Mouse (Mus musculus) frontal cortex, postnatal 10 days (tissue): ENCODE data around the gene Vps37c.

ENCODE experiments used
- DNase-seq, 2 experiments: peaks; one replicate each; pipeline ENCODE4 v3.0.0; 2022; ENCODE audit warnings: low spot score in 2 of 2, mixed read lengths in 1 of 2

Gene Vps37c

DNA sequence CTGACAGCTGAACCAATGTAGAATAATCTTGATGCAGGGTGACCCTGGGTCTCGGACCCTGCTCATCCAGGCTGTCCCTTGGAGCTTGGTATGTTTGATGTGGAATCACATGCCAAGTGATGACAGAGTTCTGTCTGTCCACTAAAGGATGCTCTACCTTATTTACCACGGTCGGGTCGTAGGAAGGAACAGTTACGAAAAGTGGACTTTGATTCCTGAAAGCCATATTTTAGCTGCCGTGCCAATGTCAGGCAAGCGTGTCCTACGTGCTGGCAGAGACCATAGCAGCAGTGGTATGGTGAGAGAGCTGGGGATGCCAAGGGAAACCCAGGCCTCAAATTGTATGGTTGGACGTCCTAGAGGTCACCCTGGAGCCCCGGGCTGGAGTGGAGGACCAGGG lies 25.0 kb downstream of the Vps37c start:
- no peak for DNase-seq

DNA sequence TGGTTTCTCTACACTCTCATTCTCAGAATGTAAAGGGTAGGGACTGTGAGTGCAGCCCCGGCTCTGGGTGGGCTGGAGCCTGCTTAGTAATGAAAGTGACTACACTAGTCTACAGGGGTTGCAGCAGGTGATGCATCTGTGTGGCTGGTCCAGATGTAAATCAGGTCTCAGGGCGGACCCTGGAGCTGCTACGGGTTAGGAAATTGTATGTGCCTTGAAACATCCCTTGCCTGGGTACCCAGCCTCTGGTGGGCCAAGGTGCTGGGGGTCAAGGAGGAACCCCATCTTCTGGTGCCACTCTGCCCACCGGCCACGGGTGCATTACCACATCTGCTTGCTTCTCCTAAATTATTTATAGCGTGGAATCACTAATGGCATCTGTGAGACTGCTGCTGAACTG lies 25.6 kb downstream of the Vps37c start:
- DNase-seq = no peak

DNA sequence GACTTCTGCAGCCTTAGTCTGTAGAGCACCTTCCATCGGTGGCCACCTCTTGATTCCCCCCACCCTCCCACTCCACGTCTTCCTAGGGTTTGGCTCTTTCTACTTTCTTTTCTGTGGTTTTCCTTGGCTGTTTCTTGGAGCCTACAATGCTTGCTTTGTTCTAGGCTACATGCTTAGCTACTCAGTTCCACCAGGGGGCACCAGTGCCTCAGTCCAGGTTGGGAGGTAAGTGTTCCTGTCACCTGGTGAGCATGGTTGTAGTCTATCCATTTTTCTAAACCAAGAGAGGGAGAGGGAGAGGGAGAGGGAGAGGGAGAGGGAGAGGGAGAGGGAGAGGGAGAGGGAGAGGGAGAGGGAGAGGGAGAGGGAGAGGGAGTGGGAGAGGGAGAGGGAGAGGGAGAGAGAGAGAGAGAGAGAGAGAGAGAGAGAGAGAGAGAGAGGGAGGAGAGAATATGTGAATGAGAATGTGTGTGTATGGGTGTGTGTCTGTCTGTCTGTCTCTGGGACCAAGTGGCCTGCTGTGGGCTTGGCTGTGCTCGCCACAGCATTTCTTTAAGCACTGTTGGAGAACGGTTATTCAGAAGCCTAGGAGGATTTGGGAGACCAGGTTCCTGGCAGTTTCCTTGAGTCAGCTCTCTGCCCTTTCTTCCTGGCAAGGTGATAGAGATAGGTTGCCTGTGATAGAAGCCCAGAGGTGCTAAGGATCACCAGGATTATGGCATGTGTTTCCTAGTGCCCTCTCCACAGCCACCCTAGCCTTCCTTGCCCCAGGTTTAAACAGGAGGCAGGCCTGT lies 26.3 kb downstream of the Vps37c start:
- peak; percentile 66 to 73 for DNase-seq

DNA sequence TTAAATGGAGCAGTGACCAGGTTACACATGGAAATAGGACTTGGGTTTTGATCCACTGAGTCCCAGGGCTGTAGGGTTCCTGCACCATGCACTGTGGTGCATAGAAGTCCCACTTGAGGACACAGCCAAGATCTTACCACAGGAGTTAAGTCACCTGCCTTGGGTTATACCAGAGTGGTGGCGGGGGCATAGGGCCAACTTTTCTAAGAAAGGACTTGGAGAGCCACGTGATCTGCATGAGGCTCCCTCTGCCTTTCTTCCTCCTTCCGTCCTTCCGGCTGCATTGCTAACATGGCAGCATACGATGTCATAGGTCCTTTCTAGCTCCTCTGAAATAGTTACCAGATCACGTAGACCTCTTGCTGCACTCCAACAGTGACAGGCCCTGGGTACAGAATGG lies 26.9 kb downstream of the Vps37c start:
- DNase-seq = no peak

DNA sequence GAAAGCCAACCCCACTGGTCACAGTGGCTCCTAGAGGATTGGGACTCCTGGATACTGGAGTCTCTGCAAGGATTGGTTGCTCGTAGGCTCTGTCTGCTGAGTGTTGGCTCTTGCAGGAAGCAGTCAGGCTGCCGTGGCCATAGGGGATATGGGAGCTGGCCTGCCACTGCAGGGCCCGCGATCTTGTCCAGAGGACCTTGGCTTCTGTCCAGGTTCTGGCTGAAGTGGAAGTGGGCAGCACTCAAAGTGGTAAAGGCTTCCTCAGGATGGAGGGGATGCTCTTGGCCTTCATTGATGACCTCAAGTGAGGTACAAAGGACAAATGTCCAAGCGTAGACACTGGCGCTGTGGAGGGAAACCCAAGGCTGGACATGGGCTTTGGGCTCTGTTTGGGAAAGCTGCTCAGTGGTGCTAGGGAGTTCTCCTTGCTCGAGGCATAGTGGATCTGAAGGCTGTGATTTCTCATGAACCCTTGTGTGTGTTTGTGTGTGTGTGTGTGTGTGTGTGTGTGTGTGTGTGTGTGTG lies 29.8 kb downstream of the Vps37c start:
- DNase-seq = no peak

DNA sequence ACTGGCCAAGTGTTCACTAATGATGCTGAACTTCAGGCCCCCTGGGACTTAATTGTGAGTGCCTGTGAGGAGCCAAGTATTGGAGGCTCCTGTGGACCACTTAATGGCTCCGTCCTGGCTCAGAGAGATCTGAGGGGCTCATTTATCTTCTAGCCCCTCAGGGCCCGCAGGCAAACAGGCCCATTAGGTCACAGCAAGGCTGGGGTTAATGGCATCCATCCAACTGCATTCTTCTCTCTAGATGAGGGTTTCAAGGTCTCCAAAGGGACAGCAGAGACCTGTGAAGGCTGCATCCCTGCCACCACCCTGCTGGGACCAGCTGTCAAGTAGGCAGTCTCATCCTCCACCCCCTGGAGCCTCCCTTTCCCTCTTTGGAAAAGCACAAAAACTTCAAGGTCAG lies 31.2 kb downstream of the Vps37c start:
- DNase-seq = no peak

DNA sequence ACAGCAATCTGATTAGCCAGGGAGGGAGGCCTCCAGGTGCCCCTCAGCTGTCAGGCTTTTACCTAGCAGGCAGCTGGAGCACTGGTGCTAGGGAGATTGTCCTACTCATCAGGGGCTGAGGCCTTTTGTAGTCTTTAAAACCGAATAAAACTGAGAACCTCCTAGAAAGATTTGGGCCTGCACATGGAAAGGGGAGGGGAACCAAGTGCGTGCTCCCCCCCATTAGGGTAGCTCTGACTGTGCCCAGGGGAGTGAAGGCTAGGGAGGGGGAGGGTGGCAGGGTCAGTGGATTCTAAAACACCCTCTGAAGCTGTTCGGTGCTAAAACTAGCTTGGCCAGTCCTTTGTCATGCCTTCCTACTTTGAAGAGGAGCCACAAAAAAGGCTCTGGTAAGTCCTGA lies 32.0 kb downstream of the Vps37c start:
- DNase-seq = no peak

DNA sequence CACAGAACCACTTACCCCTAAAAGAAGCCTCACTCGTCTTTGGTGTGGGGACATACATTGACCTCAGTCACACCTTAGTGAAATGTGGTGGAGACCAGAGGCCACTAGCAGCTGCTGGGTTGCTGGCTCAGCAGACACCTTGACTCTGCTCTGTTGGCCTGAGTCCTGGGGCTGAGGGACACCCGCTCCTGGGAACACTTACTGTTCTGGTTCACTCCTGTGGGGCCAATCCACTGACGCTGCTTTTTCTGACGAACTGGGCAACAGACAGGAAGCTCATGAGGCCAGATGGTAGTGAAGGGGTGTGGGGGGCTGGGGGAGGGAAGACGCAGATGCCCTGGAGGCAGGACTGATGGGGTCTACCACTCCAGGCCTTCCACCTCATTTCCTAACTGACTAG lies 32.5 kb downstream of the Vps37c start:
- DNase-seq = no peak

DNA sequence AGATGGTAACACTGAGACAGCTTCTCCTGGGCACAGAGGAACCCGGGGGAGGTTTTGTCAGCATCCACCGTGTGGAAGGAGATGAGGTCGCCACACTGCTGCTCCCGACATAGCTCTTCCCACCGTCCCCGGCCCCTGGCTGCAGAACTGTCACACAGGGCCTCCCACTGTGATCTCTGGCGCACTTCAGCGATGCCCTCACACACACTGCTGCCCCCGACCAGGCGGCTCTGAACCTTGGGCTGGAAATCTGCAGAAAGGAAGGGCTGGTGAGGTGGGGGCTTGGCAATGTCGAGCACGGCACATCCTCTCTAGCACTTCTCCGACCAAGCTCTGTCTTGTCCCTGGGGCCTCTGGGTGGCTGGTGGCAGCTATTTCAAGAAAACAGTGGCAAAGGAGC lies 34.5 kb downstream of the Vps37c start:
- no peak for DNase-seq

DNA sequence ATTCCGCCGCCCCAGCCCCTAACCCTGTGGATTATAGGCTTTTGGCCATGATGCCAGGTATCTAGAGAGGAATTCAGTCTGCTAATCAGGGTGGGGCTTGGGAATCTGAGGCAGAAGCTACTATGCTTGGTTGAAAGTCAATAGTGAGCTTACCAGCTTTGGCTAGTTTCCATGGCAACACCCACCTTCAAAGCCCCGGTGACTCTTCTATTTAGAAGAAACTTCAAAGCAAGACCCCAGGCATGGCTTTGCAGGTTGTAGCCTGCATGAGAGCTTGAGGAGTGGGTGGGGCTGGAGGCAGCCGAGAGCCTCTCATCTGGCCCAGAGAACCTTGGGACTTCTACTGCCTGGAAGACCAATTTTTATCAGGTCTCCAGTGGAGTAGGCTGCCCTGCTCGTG lies 35.1 kb downstream of the Vps37c start:
- DNase-seq = no peak

DNA sequence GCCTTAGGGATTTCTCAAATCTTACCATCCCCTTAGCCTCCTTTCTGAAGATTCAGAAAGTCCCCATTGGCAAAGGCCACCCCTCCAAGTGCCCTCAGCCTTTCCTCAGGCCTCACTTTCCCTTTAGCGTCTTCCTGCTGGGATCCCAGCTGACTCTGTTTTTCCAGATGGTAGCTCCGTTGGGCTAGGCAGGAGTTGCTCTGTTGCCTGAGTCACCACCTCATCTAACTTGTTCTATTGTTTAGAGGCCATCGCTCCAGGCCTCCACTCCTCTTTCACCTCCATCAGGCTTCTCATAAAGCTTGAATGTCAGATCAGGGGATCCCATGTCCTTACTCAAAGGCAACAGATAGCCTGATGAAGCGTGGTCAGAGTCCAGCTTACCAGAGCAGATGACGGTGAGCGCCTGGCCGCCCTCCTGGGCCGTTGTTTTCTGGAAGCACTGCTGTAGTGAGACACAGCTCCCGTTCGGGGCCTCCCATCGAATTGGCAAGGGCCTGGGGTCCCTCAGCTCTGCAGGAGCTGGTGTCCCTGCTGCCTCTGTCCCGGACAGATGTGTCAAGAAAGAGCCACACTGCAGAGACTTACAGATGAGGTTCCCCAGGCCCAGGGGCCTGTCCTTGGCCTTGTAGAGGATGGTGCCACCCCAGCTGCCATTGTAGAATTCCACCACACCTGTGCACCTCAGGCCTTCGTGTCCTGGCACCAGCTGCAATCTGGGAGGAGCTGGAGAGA lies 36.3 kb downstream of the Vps37c start:
- no peak for DNase-seq

DNA sequence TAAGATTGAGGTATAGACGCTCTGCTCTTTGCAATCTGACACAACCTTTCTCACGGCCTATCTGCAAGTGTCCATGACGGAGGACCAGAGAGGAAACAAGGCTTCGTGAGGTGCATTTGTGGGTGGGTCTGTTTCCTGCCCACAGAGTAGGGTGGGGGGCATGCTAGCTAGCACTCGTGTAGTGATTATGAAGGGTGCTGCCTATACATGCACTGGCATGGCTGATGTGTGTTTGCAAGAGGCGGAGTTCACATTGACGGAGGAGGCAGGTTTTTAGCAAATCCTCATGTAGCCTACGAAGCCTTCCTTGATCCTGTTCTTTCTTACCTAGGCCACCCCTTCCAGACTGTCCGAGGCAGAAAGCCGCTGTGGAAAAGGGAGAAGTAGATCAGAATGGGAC lies 41.4 kb downstream of the Vps37c start:
- no peak for DNase-seq

DNA sequence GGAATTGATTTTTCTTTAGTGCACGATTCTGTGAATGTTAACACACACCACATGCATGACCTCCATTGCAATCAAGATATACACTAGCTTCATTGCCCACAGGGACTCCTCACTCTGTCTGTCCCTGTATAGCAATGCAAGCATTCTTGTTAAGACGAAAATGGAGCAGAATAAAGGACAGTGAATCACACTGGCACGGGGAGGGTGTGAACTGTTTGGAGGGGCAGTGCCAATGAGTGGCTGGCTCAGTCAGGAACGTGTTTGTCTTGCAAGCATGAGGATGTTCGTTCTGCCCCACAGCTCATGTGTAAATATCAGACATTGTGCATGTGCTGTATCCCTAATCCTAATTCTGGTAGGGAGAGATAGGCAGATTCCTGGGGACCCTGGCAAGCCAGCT lies 41.9 kb downstream of the Vps37c start:
- DNase-seq = no peak

DNA sequence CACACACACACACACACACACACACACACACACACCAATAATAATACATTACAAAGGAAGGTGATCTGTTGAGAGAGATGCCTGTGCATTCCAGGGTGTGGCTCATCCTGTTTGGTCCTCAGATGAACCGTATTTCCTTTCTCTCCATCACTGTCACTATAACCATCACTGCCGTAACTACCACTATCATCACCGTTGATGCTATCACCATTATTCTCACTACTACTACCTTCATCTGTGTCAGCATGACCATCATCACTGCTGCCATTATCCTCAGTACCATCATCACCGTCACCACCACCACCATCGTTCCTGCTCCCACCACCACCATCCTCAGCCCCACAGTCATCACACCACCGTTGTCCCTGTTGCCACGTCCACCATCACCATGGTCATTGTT lies 43.4 kb downstream of the Vps37c start:
- no peak for DNase-seq

DNA sequence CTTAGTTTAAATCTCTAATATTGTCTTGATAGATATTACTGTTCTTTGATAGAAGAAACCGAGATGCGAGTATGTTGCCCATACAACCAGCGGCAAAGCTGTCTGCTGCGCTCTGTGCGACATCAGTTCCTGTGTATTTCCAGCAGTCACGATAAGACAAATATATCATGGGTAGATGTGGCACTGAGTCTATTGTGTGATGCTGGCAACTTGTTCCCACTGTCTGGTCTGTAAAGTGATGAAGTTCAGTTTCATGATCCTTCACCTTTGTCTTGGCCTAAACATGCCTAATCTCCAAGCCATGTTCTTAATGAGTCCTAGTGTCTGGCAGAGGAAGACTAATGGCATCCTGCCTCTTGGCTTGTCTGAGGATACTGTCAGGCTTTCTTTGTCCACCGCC lies 44.2 kb downstream of the Vps37c start:
- DNase-seq = no peak

DNA sequence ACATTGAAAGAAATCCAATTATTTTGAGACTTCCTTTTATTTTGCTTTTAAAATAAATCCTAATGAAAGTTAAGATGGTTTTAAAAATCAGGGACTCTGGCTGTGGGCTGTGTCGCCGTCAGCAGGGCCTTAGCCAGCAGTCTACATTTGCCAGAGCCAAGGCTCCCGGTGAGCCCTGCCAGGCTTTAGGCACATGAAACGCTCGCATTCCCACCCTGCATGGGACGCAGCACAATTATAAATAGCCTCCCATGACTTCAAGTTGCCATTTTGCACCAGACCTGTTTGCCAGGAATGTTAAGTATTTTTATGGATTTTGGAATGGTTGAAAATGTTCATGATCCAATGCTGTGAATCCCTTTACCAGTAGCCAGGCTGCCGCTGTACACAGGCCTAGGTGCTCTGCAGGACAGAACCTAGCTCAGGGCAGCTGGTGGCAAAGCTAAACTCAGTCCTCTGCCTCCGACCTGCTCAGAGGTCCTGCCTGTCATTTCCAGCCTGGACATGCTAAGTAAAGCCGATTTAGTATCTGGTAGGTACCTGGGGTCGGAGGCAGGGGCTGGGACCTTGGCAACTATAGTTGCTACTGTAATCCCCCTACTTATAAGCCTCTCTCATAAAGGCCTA lies 45.1 kb downstream of the Vps37c start:
- DNase-seq = no peak

DNA sequence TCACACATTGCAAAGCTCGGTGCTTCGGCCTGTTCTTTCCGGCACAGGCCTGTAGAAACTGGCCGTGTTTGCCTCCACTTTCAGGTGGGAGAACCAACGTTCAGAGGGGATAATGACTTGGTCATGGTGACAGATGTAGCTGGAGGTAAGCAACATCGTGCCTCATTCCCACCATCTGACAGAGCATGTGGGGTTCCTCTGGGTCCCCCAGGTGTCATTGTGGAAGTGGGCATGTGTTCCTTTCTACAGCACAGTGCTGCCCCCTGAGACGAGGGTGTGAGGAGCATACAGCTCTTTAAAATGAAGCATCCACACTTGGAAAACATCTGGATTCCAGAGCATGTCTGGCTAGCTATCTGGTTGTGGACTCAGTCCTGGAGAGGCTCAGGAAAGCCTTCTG lies 46.0 kb downstream of the Vps37c start:
- no peak for DNase-seq

DNA sequence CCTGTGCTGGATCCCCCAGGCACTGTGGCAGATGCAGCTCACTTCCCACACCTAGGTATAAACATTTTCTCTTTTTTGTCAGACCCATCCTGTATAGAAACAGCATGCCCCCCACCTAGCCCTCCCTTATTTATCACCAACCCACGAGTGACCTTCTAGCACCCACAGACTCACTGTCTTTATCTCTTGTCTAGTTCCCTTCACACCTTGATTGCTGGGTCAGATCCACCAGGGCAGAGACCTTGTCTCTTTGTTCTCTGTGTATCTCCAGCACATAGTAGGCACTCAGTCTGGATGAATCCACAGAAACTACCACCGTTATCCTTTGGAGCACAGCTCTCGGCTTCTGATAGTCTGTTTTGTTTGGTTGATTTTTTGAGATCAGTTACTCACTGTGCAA lies 46.5 kb downstream of the Vps37c start:
- DNase-seq = no peak

DNA sequence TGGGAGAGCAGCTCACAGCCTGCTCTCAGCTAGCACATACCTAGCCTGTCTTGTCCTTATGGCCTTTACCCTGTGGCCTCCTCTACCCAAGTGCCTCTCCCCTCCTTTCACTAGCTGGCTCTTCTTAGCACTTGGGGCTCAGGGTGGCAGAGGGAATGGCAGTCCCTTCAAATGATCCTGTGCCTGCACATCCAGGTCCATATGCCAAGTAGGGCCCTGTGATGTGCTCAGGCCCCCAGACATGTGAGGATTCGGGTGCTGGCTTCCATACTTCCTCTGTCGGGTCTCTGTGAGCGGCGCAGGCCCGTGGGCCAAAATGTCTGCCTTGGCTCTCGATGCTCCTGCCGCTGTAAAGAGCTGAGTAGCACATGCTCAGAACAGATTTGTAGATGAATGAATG lies 47.3 kb downstream of the Vps37c start:
- DNase-seq = no peak

DNA sequence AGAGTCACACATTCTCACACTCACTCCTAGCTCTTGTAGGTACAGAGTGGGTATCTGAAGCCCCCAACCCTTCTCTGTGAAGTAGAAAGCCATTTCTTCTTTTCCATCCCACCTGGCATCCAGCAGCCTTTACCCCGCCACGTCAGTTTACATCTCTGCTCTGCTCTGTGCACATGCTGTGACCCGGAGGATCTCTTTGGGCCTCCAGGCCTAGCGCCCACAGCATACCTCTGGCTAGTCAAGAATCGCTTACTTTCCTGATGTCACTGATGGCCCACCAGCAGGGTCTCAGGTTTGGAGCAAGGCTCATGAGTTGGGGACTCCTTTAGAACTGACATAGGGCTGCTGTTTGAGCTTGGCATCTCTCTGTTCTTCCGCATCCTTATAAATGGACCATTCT lies 49.5 kb downstream of the Vps37c start:
- DNase-seq = no peak

DNA sequence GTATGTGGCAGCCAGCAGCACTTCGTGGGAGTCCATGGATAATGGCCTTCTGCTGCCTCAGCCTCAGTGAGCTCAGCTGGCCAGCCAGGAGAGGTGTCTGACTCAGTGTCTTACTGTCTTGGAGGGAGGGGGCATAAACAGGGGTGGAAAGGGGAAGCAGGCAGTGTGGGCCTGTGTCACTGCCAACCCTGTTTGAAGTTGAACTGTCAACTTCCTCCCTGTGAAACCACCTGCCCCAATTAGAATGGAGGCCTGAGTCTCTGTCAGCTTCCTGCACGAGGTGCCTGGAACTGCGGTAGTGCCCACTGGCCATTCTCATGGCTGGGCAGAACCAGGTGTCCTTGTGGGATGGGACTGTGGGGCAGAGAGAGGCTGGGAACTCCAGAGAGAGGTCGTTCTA lies 50.3 kb downstream of the Vps37c start, which contains the start of gene Cd5:
Gene Cd5, minus strand, starts transcription at position 192 of the 400 bp plus-strand sequence.
- DNase-seq = no peak

DNA sequence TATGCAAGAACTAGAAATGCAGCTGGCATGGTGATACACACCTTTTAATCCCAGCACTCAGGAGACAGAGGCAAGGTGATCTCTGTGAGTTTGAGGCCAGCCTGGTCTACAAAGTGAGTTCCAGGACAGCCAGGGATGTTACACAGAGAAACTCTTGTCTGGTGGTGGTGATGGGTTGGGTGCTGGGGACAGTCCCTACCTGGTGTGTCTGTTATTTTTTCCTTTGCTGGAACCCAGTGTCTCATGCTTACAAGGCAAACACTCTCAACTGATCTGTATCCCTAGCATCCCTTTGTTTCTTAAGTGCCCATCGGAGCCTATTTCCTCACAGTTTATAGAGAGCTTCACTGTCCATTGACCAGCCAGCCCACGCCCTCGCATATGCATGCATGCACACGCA lies 51.4 kb downstream of the Vps37c start:
- DNase-seq = no peak
